Mouse (Mus musculus) brain, embryonic 14.5 days (tissue): ENCODE data around the gene Akap5.

Experiments
- CTCF ChIP-seq: fragments of 200-500 bp; IDR thresholded peaks from 2 replicates; pipeline ENCODE4 v1.5.1; 2012; ENCODE audit warnings: inconsistent platforms, mild to moderate bottlenecking, moderate library complexity, borderline replicate concordance; ENCODE audit not compliant: insufficient read depth, insufficient read length; ENCODE audit errors: extremely low read depth
- POLR2A ChIP-seq: fragments of 200-500 bp; IDR thresholded peaks from 2 replicates; pipeline ENCODE4 v1.6.1; 2012; ENCODE audit warnings: mild to moderate bottlenecking, inconsistent platforms, borderline replicate concordance; ENCODE audit not compliant: poor library complexity, insufficient read depth, insufficient read length, severe bottlenecking; ENCODE audit errors: extremely low read depth

DNA sequence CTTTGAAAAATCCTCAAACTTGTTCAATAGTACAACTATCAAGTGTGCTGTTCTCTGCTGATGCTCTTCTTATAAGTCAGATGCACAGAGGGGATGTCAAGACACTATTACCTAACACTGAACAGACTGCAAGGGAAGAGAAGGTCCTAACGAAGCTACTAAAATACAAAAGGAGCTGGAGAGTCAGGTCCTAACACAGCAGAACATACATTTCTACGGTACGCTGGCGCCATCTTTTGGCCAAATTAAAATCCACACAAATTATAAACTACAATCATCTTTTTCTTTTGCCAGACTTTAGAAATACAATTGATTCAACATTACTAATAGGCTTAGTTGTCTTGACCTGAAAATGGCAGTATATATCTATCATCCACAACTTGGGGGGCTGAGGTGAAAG lies 16.4 kb downstream of the Akap5 start:
- peak; percentile 61; the same call in 1 of the 2 replicates for TF ChIP-seq CTCF
- no peak for TF ChIP-seq POLR2A
